Mouse (Mus musculus) effector memory CD4-positive, alpha-beta T cell, adult 5 months (primary cell): ENCODE measurements around the gene Rasal3. TPM values are rescaled to one million over a fixed set of nuclear protein-coding genes. Genes with fewer than 3 reads are reported as not detected.

Source experiments
- polyA plus RNA-seq: library from polyadenylated mRNA; unstranded; fragments of 100-300 nt; shearing (Covaris generic); gene quantifications from one replicate; pipeline ENCODE4 v1.2.1, GENCODE M21; 2017

The Rasal3 gene
- polyA plus RNA-seq, result 514 TPM

GRCm38 (mm10) chr17:32403417-32403816 is at the start of gene Rasal3:
TSS of gene Rasal3 (minus strand) at chr17:32403583.

GRCm38 (mm10) chr17:32452482-32452881 is 49.1 kb upstream of the Rasal3 start, which contains the start of gene Cyp4f39:
TSS of gene Cyp4f39 (plus strand) at chr17:32452723.

GRCm38 (mm10) chr17:32424034-32424433 is 20.7 kb upstream of the Rasal3 start, which contains the start of gene Pglyrp2:
TSS of gene Pglyrp2 (minus strand) at chr17:32424167.

GRCm38 (mm10) chr17:32389101-32389659 is 14.2 kb downstream of the Rasal3 start, which contains the start of gene Wiz:
TSS of gene Wiz (minus strand) at chr17:32389439.

GRCm38 (mm10) chr17:32350382-32350983 is 52.9 kb downstream of the Rasal3 start, which contains the start of gene Akap8l:
TSS of gene Akap8l (minus strand) at chr17:32350607.

Other genes starting within 250 kb of the Rasal3 start
- gene Notch3, start 236.7 kb downstream of the Rasal3 start, polyA plus RNA-seq, result not detected
- not detected for gene Ephx3, start 214.0 kb downstream of the Rasal3 start, polyA plus RNA-seq
- 243 TPM for gene Brd4, start 118.9 kb downstream of the Rasal3 start, polyA plus RNA-seq
- 203 TPM for gene Akap8, start 82.3 kb downstream of the Rasal3 start, polyA plus RNA-seq
- 177 TPM for gene Akap8l, start 53.0 kb downstream of the Rasal3 start, polyA plus RNA-seq
- gene Wiz, start 14.1 kb downstream of the Rasal3 start, polyA plus RNA-seq, result 19.3 TPM
- 38.2 TPM for gene Pglyrp2, start 20.6 kb upstream of the Rasal3 start, polyA plus RNA-seq
- gene Cyp4f39, start 49.1 kb upstream of the Rasal3 start, polyA plus RNA-seq, result not detected
- 0.94 TPM for gene Cyp4f17, start 102.5 kb upstream of the Rasal3 start, polyA plus RNA-seq
- 12.8 TPM for gene Cyp4f16, start 133.0 kb upstream of the Rasal3 start, polyA plus RNA-seq
- gene Cyp4f37, start 217.7 kb upstream of the Rasal3 start, polyA plus RNA-seq, result not detected